Mouse (Mus musculus) lung, adult 2 months (tissue): ENCODE data around the gene Myof.

Source experiments
- CTCF ChIP-seq: fragments of 200-500 bp; IDR thresholded peaks from 2 replicates; pipeline ENCODE4 v1.5.1; 2011; ENCODE audit warnings: mild to moderate bottlenecking, low read length, control low read depth; ENCODE audit not compliant: insufficient read depth
- POLR2A ChIP-seq: fragments of 200-500 bp; IDR thresholded peaks from 2 replicates; pipeline ENCODE4 v1.6.1; 2011; ENCODE audit warnings: low read depth, mild to moderate bottlenecking, control low read depth, low read length, borderline replicate concordance; ENCODE audit errors: extremely low read depth

DNA sequence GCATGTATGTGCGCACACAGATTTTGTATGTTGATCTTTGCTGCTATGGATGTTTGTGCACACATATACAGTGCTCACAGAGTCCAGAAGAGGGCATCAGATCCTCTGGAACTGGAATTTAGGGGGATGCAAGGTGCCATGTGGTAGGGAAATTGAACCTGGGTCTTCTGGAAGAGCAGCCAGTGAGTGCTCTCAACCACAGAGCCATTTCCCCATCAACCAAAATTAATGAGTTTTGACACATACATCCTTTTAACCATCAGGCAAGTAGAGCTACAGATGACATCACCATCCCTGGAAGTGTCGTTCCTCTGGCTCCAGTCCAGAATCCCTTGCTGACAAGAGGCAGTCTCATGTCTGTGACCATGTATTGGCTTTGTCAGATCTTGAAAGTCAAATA lies 32.9 kb upstream of the Myof start:
- TF ChIP-seq CTCF (no peak), POLR2A (no peak)
